Mouse (Mus musculus): ENCODE measurements around the gene Ash1l. TPM values are rescaled to one million over a fixed set of nuclear protein-coding genes. Genes with fewer than 3 reads are reported as not detected.
"Not testable (repeated sequence)": the region's sequence is repeated elsewhere in the genome, so short reads cannot be mapped to it uniquely, and the experiment has no call there.

Gene Ash1l
- total RNA-seq, 1 experiment, result 11.2 TPM

- Histone ChIP-seq H3K36me3 (ENCODE audit: control insufficient read depth, insufficient read depth, low read length, poor library complexity, severe bottlenecking) (peaks cover 25% of the 10 kb centered on the region), H3K27ac (ENCODE audit: insufficient read depth, low read depth, low read length, poor library complexity, severe bottlenecking) (peak overlapping the region; percentile 33; the same call in 1 of the 2 replicates)
- in situ Hi-C loops (cut with MboI; ENCODE audit: low sequenced_read_pairs in 2 of 2, unreplicated experiment in 2 of 2), result no loop called here
Observed at GRCm38 (mm10) chr3:89061696-89062095, 111.3 kb downstream of the Ash1l start.

GRCm38 (mm10) chr3:89067265-89067664 lies 116.8 kb downstream of the Ash1l start:
- no peak overlapping the region for H3K9ac ChIP-seq (ENCODE audit: insufficient read depth, low read depth, low read length, poor library complexity, severe bottlenecking)
- no peak overlapping the region for H3K27ac ChIP-seq (ENCODE audit: insufficient read depth, low read depth, low read length, poor library complexity, severe bottlenecking)
- DNase-seq (ENCODE audit: low read depth, low spot score), result no peak
- no peaks in the 10 kb centered on the region for H3K4me1 ChIP-seq (ENCODE audit: control insufficient read depth in 2 of 2, insufficient read depth in 2 of 2, low read length in 2 of 2, poor library complexity in 1 of 2)
- no peak overlapping the region for H3K4me3 ChIP-seq (ENCODE audit: insufficient read depth in 1 of 2, low read depth in 1 of 2, low read length in 2 of 2, poor library complexity in 1 of 2, severe bottlenecking in 1 of 2)
- peaks cover 34% of the 10 kb centered on the region for H3K36me3 ChIP-seq (ENCODE audit: control insufficient read depth, insufficient read depth, low read length, poor library complexity, severe bottlenecking)
- no peak for TF ChIP-seq HCFC1 (IDR thresholded peaks at IDR 0.05; ENCODE audit: borderline replicate concordance, insufficient read depth, low read length)
- H3K9me3 ChIP-seq (ENCODE audit: control insufficient read depth, insufficient read depth, low read depth, low read length), result no peaks in the 10 kb centered on the region
- in situ Hi-C loops (cut with MboI; ENCODE audit: low sequenced_read_pairs in 2 of 2, unreplicated experiment in 2 of 2), result no loop called here

More at GRCm38 (mm10) chr3:89061696-89062095, 111.3 kb downstream of the Ash1l start:
- no peak for TF ChIP-seq MAFK (IDR thresholded peaks at IDR 0.05; ENCODE audit: insufficient read depth, low read depth, low read length)
- no peak for TF ChIP-seq HCFC1 (IDR thresholded peaks at IDR 0.05; ENCODE audit: borderline replicate concordance, insufficient read depth, low read length)
- TF ChIP-seq ZC3H11A (IDR thresholded peaks at IDR 0.05; ENCODE audit: borderline replicate concordance, low read depth, low read length), result no peak
- H3K9me3 ChIP-seq (ENCODE audit: control insufficient read depth, insufficient read depth, low read depth, low read length), result no peaks in the 10 kb centered on the region
- no peak for DNase-seq (ENCODE audit: low read depth, low spot score)
- H3K4me3 ChIP-seq (ENCODE audit: insufficient read depth in 1 of 2, low read depth in 1 of 2, low read length in 2 of 2, poor library complexity in 1 of 2, severe bottlenecking in 1 of 2), result no peak overlapping the region
- H3K4me1 ChIP-seq (ENCODE audit: control insufficient read depth in 2 of 2, insufficient read depth in 2 of 2, low read length in 2 of 2, poor library complexity in 1 of 2), result no peaks in the 10 kb centered on the region
- no peak overlapping the region for H3K9ac ChIP-seq (ENCODE audit: insufficient read depth, low read depth, low read length, poor library complexity, severe bottlenecking)

- Histone ChIP-seq H3K4me3 (ENCODE audit: insufficient read depth in 1 of 2, low read depth in 1 of 2, low read length in 2 of 2, poor library complexity in 1 of 2, severe bottlenecking in 1 of 2) (no peak overlapping the region), H3K4me1 (ENCODE audit: control insufficient read depth in 2 of 2, insufficient read depth in 2 of 2, low read length in 2 of 2, poor library complexity in 1 of 2) (no peaks in the 10 kb centered on the region), H3K9me3 (ENCODE audit: control insufficient read depth, insufficient read depth, low read depth, low read length) (no peaks in the 10 kb centered on the region), H3K9ac (ENCODE audit: insufficient read depth, low read depth, low read length, poor library complexity, severe bottlenecking) (no peak overlapping the region), H3K36me3 (ENCODE audit: control insufficient read depth, insufficient read depth, low read length, poor library complexity, severe bottlenecking) (peaks cover 16% of the 10 kb centered on the region), H3K27ac (ENCODE audit: insufficient read depth, low read depth, low read length, poor library complexity, severe bottlenecking) (no peak overlapping the region)
- TF ChIP-seq HCFC1 (IDR thresholded peaks at IDR 0.05; ENCODE audit: borderline replicate concordance, insufficient read depth, low read length), result no peak
- TF ChIP-seq CHD2 (IDR thresholded peaks at IDR 0.05; ENCODE audit: low read depth, low read length), result no peak
- TF ChIP-seq ZC3H11A (IDR thresholded peaks at IDR 0.05; ENCODE audit: borderline replicate concordance, low read depth, low read length), result no peak
- TF ChIP-seq ZNF384 (IDR thresholded peaks at IDR 0.05; ENCODE audit: low read depth, low read length), result no peak
- TF ChIP-seq MAFK (IDR thresholded peaks at IDR 0.05; ENCODE audit: insufficient read depth, low read depth, low read length), result no peak
- no peak for DNase-seq (ENCODE audit: low read depth, low spot score)
- in situ Hi-C loops (cut with MboI; ENCODE audit: low sequenced_read_pairs in 2 of 2, unreplicated experiment in 2 of 2), result no loop called here
Observed at GRCm38 (mm10) chr3:89077383-89077782, 127.0 kb downstream of the Ash1l start.

GRCm38 (mm10) chr3:89082287-89082686 lies 131.9 kb downstream of the Ash1l start:
- H3K36me3 ChIP-seq (ENCODE audit: control insufficient read depth, insufficient read depth, low read length, poor library complexity, severe bottlenecking); in situ Hi-C loops (cut with MboI; ENCODE audit: low sequenced_read_pairs in 2 of 2, unreplicated experiment in 2 of 2); H3K27ac ChIP-seq (ENCODE audit: insufficient read depth, low read depth, low read length, poor library complexity, severe bottlenecking); H3K4me1 ChIP-seq (ENCODE audit: control insufficient read depth in 2 of 2, insufficient read depth in 2 of 2, low read length in 2 of 2, poor library complexity in 1 of 2); DNase-seq (ENCODE audit: low read depth, low spot score); H3K4me3 ChIP-seq (ENCODE audit: insufficient read depth in 1 of 2, low read depth in 1 of 2, low read length in 2 of 2, poor library complexity in 1 of 2, severe bottlenecking in 1 of 2); H3K9me3 ChIP-seq (ENCODE audit: control insufficient read depth, insufficient read depth, low read depth, low read length); H3K9ac ChIP-seq (ENCODE audit: insufficient read depth, low read depth, low read length, poor library complexity, severe bottlenecking): not testable (repeated sequence)
- TF ChIP-seq ZNF384 (IDR thresholded peaks at IDR 0.05; ENCODE audit: low read depth, low read length), result peak; percentile 59; the same call in 1 of the 2 replicates

GRCm38 (mm10) chr3:89084133-89084532 lies 133.7 kb downstream of the Ash1l start:
- no peaks in the 10 kb centered on the region for H3K9me3 ChIP-seq (ENCODE audit: control insufficient read depth, insufficient read depth, low read depth, low read length)
- peaks cover 2% of the 10 kb centered on the region; the same call in 1 of the 2 replicates for H3K36me3 ChIP-seq (ENCODE audit: control insufficient read depth, insufficient read depth, low read length, poor library complexity, severe bottlenecking)
- no peak for TF ChIP-seq MAFK (IDR thresholded peaks at IDR 0.05; ENCODE audit: insufficient read depth, low read depth, low read length)
- TF ChIP-seq ZNF384 (IDR thresholded peaks at IDR 0.05; ENCODE audit: low read depth, low read length), result no peak
- no peak for TF ChIP-seq HCFC1 (IDR thresholded peaks at IDR 0.05; ENCODE audit: borderline replicate concordance, insufficient read depth, low read length)
- TF ChIP-seq CHD2 (IDR thresholded peaks at IDR 0.05; ENCODE audit: low read depth, low read length), result no peak
- TF ChIP-seq ZC3H11A (IDR thresholded peaks at IDR 0.05; ENCODE audit: borderline replicate concordance, low read depth, low read length), result no peak
- no peak overlapping the region for H3K9ac ChIP-seq (ENCODE audit: insufficient read depth, low read depth, low read length, poor library complexity, severe bottlenecking)
- H3K4me1 ChIP-seq (ENCODE audit: control insufficient read depth in 2 of 2, insufficient read depth in 2 of 2, low read length in 2 of 2, poor library complexity in 1 of 2), result peaks cover 0 to 15% of the 10 kb centered on the region in 2 experiments; a peak in 1 of 4 replicates
- no peak for DNase-seq (ENCODE audit: low read depth, low spot score)
- no peak overlapping the region for H3K4me3 ChIP-seq (ENCODE audit: insufficient read depth in 1 of 2, low read depth in 1 of 2, low read length in 2 of 2, poor library complexity in 1 of 2, severe bottlenecking in 1 of 2)
- H3K27ac ChIP-seq (ENCODE audit: insufficient read depth, low read depth, low read length, poor library complexity, severe bottlenecking), result no peak overlapping the region
- in situ Hi-C loops (cut with MboI; ENCODE audit: low sequenced_read_pairs in 2 of 2, unreplicated experiment in 2 of 2), result no loop called here

Data from ES-E14 (cell line).